ENCODE assay signal across 8 mouse cellular contexts in genomic region chr13:54621155-54621932, GRCm38 (mm10). TPM values are rescaled to one million over a fixed set of nuclear protein-coding genes. Genes with fewer than 3 reads are reported as not detected.
DNase-seq lines count a peak whose midpoint lies in the region; ATAC-seq lines count a peak whose summit lies in the region.

Gene Faf2, plus strand, starts transcription at chr13:54621784.

- no peaks in the 10 kb centered on the region; the same call in 1 of the 2 replicates for H3K4me1 ChIP-seq in hindbrain, embryonic 11.5 days (replicated peaks; ENCODE audit: control insufficient read depth, insufficient read depth, low read length)

- no peaks in the 10 kb centered on the region for H3K9me3 ChIP-seq in hindbrain, embryonic 11.5 days (ENCODE audit: control insufficient read depth, low read length)

- WGBS in hindbrain, embryonic 11.5 days = 12% methylated on average over 44 of the region's 44 CpGs

- peak; percentile 97 for ATAC-seq in hindbrain, embryonic 11.5 days (ENCODE audit: low FRiP score)

- peak within 1 kb of the TSS; percentile 97 for H3K4me3 ChIP-seq in hindbrain, embryonic 11.5 days (ENCODE audit: low read depth, low read length)

- no peaks in the 10 kb centered on the region for H3K36me3 ChIP-seq in hindbrain, embryonic 11.5 days (ENCODE audit: control insufficient read depth, insufficient read depth, low read length)

- peak within 1 kb of the TSS; percentile 70 for H3K27ac ChIP-seq in hindbrain, embryonic 11.5 days (ENCODE audit: low read depth, low read length)

- H3K4me2 ChIP-seq in hindbrain, embryonic 11.5 days (replicated peaks; ENCODE audit: low read depth, low read length) = peak within 1 kb of the TSS; percentile 66

- peak; percentile 97 for DNase-seq in MN1 (ENCODE audit: low spot score)
- peak; percentile 99 for DNase-seq in cerebellum, adult 9-10 months
- DNase-seq in frontal cortex, adult 2 months (ENCODE audit: extremely low spot score in 1 of 2, low spot score in 1 of 2) = peak; percentile 94 to 100
- peak; percentile 99 for DNase-seq in hindbrain, embryonic 11.5 days (ENCODE audit: low spot score)
- peak; percentile 100 for DNase-seq in layer of hippocampus, postnatal 10 days (ENCODE audit: low spot score in 2 of 2)
- peak; percentile 98 for DNase-seq in lung, postnatal 10 days
- DNase-seq in ovary, postnatal 36 days (ENCODE audit: low spot score) = peak; percentile 98
- DNase-seq in thymus, postnatal 25 days = peak; percentile 98

- H3K9ac ChIP-seq in hindbrain, embryonic 11.5 days (ENCODE audit: low read depth, low read length) = peak within 1 kb of the TSS; percentile 96

- no peaks in the 10 kb centered on the region for H3K27me3 ChIP-seq in hindbrain, embryonic 11.5 days (ENCODE audit: control insufficient read depth, insufficient read depth, low read length)

RNA-seq across cellular contexts. Expression of gene Faf2, which starts in this region (rescaled TPM):
- 35.0 and 39.6 TPM in 2 replicates for polyA plus RNA-seq in frontal cortex, adult 2 months (2012; rRNA removed)
- polyA plus RNA-seq in hindbrain, embryonic 11.5 days (2014; fragmentation: Nextera tagmentation; extraction: Ambion mirVana) = 94.5 and 116 TPM in 2 replicates
- 10 to 100 TPM; 48.3 to 52.7 TPM for total RNA-seq in layer of hippocampus, postnatal 10 days (2021)

Comparison
In these comparisons a context has a peak if more than half of its experiments do, and no peak if none do; other contexts are left out.
1. Peak in every context shown above with its lines: DNase-seq, ATAC-seq, H3K4me3 ChIP-seq and H3K27ac ChIP-seq.